Mouse (Mus musculus) c-Kit-negative CD71-positive TER-119-positive erythroid progenitor cells, embryonic 14.5 days (primary cell): ENCODE measurements around the gene Atp6v1d.

Experiments
- DNase-seq: peaks from one replicate; pipeline ENCODE4 v3.0.0-alpha.2; 2013; ENCODE audit warnings: low read depth, low spot score

The Atp6v1d gene

DNA sequence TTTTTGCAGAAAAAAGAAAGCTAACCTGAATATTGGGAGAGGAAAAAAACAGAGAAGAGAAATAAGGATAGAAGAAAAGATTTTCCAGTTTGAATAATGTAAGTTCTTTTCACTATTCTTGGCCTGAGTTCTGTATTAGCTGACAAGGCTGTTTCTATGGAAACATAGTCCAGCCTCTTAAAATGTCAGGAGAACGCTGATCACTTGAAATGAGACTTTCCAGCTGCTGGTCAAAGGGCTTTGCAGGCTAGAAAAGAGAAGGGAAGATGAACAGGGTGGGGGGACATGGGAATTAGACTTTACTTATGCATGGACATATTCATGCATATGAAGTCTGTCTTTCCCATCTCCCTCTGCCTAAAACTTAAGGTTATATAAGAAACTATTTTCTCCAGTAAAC, 67.2 kb downstream of the Atp6v1d start:
- no peak for DNase-seq

DNA sequence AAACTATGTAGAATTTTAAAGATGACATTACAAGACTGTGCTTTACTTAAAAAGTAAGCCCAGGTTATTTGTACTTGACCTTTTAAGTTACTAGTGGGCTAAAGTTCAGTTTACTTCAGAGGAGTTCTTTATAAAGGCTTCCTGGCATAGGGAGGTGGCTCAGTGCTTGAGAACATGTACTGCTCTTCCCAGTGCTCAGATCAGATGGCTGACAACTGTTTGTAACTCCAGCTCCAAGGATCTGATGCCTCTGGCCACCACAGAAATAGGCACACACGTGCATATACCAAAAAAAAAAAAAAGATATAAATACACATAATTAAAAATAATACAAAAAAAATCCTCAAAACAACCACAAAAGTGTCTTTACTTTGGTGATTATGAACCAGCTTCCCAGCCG, 70.6 kb downstream of the Atp6v1d start:
- DNase-seq: no peak
